Mouse (Mus musculus) testis, adult 2 months (tissue): ENCODE measurements around the gene Olfr1394.

ENCODE experiments used
- CTCF ChIP-seq: fragments of 200-500 bp; IDR thresholded peaks from 2 replicates; pipeline ENCODE4 v1.5.1; 2012; ENCODE audit warnings: low read depth, mild to moderate bottlenecking, inconsistent platforms, low read length, moderate library complexity; ENCODE audit not compliant: control insufficient read depth, insufficient read depth, insufficient replicate concordance
- POLR2A ChIP-seq: fragments of 200-500 bp; IDR thresholded peaks from 2 replicates; pipeline ENCODE4 v1.6.1; 2012; ENCODE audit warnings: low read depth, mild to moderate bottlenecking, inconsistent platforms, low read length, moderate library complexity; ENCODE audit not compliant: control insufficient read depth

GRCm38 (mm10) chr11:49200666-49201065 is 46.5 kb downstream of the Olfr1394 start:
- TF ChIP-seq POLR2A (no peak), CTCF (no peak)
